Mouse (Mus musculus) left cerebral cortex, postnatal 10 days (tissue): ENCODE measurements around the gene Six2. TPM values are rescaled to one million over a fixed set of nuclear protein-coding genes. Genes with fewer than 3 reads are reported as not detected.
A peak's percentile ranks its signal among the peaks of the same experiment; 100 is the strongest.
"Not testable (repeated sequence)": the region's sequence is repeated elsewhere in the genome, so short reads cannot be mapped to it uniquely, and the experiment has no call there.

Experiments used
- DNase-seq, 2 experiments: peaks; one replicate each; pipeline ENCODE4 v3.0.0; 2021 to 2022; ENCODE audit warnings: low spot score in 2 of 2, mixed read lengths in 1 of 2; ENCODE audit errors: extremely low spot score in 1 of 2
- intact Hi-C: fragments of 180-260 bp; cut with DNase I; formaldehyde crosslinking; loops from one replicate; pipeline ENCODE4 v1.15.1; 2025
- total RNA-seq, 2 experiments: library from RNA; stranded (reverse); gene quantifications; 2 replicates each; pipeline ENCODE4 v1.2.3; 2021

Gene Six2
- total RNA-seq, 2 experiments from 2014 or later, result 0.51 to 0.81 TPM

DNA sequence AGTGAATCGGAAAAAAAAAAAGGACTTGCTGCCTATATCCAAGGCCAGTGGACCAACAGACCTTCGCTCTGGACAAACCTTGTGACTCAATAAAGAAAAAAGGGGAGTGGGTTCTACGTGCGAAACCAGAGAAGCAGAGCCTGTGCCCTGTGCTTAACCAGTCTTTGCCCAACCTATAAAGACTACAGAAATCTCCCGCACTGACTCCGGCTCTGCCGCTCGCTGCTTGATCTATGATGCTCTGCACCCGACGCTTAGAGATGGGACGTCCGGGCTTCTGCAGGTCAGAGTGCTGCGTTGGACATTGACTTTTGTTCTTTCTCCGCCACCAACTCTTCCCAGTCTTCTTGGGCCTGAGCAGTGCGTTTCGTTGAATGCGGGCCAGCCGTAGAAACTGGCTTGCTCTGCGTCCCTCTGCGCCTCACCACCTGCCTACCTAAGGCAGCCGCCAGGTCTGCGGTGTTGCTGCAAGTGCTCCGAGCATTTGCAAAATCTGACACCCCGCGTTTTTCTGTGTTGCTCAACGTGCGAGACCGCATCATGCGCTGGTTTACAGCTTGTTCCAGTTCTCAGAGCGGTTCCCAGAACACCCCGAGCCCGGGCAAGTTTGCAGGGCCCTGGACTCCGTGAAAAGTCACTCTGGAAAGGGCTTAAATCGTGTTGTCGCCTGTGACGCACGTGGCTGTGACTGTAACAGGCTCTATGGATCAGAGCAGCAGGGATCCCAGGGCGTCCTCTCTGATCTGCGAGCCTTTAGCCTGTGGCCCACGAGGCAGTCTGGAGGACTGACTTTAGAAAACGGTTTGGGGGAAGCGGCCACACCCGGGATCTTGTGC lies 3.8 kb upstream of the Six2 start:
- intact Hi-C loops, result loop anchor here (5.0 kb wide), 1 partner anchor 105 kb away; no protein-coding TSS in a partner anchor
- DNase-seq, result no peak

DNA sequence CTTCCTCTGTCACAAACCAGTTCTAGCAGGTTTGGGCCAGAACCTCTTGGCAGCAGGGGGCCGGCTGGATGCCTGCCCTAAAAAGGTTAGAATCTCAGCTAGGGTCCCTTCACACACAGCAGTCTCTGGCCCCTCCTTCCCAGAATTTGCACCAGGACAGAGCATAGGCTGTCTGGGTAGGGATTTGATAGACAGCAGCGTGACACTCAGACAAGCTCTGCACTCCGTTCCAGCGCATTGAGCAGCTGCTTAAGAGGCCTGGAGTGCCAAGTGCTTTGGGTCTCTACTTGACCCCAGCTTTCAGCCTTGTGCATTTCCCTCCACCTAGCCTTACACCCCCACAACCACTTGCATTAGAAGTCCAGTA lies 2.9 kb upstream of the Six2 start:
- DNase-seq, result no peak
- intact Hi-C loops, result loop anchor here (5.0 kb wide), 1 partner anchor 106 kb away; no protein-coding TSS in a partner anchor

DNA sequence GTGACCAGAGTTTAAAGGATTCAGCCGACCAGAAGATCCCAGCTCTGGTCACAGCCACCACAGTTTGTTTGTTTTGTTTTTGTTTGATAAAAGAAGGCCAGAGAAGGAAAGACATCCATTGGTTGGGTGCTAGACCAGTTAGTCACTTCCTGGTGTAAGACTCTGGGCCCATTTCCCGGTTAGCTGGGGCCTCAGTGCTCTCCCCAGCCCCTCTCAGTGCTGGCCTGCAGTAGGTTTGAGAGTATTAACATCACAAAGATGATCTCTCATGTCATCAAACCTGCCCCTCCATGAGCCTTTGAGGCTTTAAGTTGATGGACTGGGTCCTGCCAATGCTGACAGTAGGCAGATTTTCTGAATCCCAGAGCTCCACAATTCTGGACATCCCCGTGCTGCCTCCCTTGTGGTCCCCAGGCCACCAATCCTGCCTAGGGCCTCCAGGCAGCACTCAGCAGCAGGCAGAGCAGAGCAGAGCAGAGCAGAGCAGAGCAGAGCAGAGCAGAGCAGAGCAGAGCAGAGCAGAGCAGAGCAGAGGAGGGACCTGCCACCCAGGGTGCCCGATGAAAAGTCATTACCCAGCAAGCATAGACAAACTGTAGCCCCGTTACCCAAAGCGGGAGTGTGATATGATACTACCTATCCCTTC lies 2.4 kb upstream of the Six2 start:
- DNase-seq, result no peak
- intact Hi-C loops, result loop anchor here (5.0 kb wide), 1 partner anchor 107 kb away; no protein-coding TSS in a partner anchor

DNA sequence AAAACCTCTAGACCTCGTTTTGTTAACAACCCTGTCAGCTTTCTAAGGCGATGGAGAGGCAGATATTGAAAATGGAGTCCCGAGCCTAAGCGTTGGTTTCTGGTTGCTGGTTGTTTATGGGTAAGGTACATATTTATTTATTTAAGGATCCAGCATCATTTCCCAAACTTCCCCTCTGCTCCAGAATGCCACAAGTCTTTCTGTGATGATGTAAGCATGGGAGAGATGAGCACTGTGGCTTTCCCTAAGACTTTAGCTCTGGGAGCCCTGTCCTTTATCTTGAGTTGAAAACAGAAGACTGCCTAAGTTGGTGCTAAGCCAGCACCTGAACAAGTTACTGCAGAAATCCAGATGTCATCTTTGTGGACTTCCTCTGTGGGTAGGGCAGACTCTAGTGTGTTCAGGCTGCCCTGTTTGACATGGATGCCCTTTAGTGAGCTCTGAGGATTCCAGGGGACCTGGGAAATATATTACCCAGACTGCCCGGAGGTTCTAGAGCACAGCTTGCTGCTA lies 1.8 kb upstream of the Six2 start:
- intact Hi-C loops, result loop anchor here (5.0 kb wide), 3 partner anchors 68 to 203 kb away; no protein-coding TSS in a partner anchor
- no peak for DNase-seq

DNA sequence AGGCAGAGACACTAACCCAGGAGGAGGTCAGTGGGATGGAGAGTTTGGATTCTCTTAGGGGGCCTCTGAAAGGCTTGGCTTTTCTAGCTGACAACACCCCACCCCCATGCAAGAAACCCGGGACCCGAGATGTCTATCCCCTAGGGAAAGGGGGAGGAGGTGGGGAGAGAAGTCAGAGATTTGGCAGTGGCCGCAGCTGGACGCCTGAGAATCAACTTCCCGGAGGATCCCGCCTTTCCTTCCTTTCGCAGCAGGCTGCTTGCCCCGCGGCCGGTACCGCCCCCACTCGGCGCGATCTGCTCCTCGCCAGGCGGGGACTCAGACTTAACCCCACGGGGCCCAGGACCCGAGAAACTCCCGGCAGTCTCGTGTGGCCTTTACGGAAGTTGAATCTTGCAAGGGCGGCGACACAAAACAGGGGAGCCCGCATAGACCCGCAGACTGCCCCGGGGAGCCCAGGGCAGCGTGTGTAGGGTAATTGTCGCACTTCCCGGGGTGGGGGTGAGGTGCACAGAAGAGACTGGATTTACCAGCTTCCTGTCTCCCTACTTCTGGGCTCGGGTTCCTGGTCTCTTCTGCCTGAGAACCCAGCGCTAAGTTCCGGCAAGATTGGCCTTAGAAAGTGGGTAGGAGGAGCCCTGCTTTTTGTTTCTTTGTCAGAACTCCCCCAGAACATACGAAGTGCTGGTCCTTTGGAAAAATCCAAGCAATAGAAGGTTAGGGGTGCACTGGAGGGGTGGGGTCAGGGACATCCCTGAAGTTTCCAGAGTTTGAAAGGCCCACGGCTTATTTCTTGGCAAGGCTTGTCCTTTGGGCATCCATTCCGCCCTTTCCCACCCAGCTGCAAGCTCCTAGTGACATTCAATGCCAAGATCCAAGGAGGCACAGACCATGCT lies 1.1 kb upstream of the Six2 start:
- DNase-seq, result peak in 1 of 2 experiments; percentile 84
- intact Hi-C loops, result loop anchor here (5.0 kb wide), 2 partner anchors 67 to 202 kb away; no protein-coding TSS in a partner anchor

DNA sequence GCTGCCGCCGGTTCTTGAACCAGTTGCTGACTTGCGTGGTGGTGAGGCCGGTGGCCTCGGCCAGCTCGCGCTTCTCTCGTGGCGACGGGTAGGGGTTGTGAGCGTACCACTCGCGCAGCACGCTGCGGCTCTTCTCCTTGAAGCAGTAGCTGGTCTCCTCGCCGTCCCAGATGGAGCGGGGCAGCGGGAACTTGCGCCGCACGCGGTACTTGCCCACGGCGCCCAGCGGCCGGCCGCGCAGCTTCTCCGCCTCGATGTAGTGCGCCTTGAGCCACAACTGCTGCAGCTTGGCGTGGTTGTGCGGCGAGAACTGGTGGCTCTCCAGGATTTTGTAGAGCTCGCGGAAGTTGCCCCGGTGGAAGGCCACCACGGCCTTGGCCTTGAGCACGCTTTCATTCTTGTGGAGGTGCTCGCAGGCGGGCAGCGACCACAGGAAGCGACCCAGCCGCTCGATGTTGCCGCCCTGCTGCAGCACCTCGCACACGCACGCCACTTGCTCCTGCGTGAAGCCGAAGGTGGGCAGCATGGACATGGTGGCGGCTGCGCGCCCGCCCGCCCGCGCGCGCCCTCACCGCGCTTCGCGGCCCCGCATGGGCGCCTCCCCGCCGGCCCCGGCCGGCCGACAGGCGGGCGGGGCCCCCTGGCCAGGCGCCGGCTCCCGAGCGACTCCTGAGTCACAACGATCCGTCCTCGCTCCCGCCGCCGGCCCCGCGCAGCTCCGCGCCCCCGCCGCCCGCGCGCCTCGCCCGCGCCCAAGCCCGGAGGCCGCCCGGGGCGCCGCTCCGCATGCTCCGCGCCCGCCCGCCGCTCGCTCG lies 446 bp downstream of the Six2 start:
- peak in 1 of 2 experiments; percentile 24 for DNase-seq
- intact Hi-C loops, result loop anchor here (5.0 kb wide), 2 partner anchors 65 to 200 kb away; no protein-coding TSS in a partner anchor

DNA sequence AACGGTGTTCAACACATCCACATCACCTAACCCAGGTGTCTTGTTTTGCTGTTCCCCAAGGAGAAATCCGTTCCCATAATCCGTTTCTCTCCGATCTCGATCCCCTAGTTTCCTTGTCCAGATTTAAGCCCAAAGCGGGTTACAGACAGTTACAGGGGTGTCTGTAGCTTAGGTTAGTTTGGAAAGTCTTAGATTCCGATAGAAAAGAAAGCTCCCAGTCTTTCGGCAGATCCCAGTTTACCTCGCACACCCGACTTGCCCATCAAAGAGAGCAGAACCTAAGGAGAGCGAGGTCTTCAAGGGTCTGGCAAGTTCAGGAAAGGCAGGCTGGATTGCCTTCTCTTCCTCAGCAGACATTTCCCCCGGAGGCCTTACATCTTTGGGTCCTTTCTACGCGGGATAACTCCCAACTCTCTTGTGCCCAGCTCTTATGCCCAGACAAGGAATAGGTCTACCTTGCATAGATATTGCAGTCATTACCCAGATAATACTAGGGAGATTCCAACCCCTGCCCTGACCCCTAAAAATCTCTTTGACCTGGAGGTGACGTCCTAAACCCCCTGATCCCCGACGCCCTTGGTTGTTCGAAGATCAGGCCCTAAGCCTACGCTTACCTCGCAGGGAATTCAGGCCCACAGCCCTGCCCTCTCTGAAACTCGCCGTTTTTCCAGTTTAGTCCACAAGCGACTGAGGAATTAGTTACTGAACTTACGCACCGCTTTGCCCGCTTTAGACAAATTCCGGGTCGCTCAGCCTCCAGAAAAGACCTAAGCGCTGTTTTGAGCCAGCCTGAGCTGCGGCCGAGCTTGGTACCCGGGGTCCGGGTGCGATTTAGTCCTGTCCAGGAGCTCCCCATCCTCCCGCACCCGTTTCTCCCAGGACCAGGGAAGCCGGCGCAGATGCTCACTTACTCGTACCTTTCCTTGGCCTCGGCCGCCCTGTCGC lies 1.3 kb downstream of the Six2 start:
- no peak for DNase-seq
- intact Hi-C loops, result loop anchor here (5.0 kb wide), 2 partner anchors 64 to 199 kb away; no protein-coding TSS in a partner anchor

DNA sequence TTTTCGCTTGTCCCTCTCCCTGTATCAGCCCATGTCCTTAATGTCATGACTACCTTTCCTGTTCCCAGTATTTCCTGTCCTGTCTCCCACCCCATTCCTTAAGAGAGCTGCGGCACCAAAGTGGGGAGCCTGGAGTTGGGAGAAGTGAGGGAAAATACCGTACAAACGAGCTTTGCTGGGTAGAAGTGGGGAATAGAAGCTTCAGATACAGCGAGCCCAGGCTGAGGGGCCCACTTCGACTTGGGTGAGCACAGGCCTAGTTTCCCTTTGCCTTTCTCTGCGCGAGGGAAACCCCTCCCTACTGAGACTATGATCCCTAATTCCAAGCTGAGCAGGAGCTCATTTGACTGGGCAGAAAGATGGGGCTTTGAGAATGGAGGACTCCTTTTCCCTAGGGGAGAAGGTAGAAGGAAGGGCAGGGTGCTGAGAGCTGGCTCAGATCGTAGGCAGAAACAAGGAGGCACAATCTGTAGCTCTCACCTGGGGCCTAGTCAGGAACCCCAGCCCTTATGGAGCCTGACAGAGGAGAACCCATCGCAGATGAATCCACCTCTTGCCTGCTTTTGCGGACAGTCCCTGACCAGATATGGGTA lies 2.3 kb downstream of the Six2 start:
- intact Hi-C loops, result loop anchor here (5.0 kb wide), 2 partner anchors 63 to 198 kb away; no protein-coding TSS in a partner anchor

DNA sequence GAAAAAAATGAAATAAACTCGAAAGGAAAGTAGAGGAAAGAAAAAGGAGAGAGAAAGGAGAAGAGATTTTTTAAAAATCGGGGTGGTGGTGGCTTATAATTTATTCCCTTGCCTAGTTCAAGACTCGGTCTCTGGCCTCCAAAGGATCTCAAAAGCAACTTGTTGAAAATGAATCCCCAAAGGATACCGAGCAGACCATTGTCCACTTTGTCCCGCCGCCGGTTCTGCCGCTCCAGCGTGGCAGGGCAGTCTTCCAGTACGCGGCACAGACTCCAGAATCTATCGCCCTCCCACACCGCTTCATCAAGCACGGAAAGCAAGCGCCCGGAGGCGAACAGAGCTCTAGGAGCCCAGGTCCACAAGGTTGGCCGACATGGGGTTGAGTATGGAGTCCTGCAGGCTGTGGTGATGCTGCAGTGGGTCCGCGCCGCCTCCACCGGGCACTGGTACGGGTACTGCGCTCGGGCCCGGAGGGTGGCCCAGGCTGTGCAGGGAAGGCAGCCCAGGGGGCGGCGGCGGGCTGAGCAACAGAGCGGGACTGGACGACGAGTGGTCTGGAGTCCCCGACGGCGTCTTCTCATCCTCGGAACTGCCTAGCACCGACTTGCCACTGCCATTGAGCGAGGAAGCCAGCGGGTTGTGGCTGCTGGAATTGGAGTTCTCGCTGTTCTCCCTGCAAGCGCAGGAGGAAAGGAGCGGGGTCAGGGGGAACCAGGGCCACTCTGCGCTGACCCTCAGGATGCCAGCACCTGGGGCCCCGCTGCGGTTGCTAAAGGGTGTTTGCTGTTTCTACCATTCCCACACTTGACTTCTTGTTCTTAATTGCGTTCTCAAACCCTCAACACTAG lies 3.0 kb downstream of the Six2 start:
- peak in 1 of 2 experiments; percentile 27 for DNase-seq
- intact Hi-C loops, result loop anchor here (5.0 kb wide), 2 partner anchors 63 to 198 kb away; no protein-coding TSS in a partner anchor

More for the DNA sequence above, 2.3 kb downstream of the Six2 start:
- DNase-seq, result no peak

DNA sequence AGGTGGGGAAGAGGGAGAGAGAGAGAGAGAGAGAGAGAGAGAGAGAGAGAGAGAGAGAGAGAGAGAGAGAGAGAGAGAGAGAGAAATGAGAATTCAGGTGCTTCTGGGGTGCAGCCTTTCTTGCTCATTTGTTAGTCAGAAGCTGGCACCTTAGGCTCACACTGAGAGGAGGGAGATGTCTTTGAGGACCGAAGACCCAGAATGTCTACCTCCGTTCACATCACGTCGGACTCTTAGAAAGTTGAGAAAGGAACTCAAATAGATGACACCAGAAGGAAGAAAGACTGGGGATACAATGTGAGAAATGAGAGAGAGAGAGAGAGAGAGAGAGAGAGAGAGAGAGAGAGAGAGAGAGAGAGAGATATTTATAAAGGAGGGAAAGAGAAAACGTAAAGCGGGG lies 3.6 kb downstream of the Six2 start:
- DNase-seq, intact Hi-C loops: not testable (repeated sequence)

DNA sequence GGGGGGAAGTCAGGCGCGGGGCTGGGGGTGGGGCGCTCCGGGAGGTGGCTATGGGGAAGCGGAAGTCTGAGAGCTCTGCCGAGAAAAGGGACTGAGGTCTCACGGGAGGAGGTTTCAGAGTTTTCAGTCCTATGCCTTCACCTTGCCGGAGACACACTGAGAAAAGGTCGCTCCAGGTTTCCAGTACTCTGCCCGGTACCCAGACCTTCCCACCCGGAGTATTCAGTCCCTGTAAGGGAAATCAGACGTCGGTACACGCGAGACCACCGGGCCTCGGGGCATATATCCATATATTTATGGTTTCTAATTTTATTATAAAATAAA lies 4.1 kb downstream of the Six2 start:
- intact Hi-C loops, result no loop called here
- DNase-seq, result no peak

DNA sequence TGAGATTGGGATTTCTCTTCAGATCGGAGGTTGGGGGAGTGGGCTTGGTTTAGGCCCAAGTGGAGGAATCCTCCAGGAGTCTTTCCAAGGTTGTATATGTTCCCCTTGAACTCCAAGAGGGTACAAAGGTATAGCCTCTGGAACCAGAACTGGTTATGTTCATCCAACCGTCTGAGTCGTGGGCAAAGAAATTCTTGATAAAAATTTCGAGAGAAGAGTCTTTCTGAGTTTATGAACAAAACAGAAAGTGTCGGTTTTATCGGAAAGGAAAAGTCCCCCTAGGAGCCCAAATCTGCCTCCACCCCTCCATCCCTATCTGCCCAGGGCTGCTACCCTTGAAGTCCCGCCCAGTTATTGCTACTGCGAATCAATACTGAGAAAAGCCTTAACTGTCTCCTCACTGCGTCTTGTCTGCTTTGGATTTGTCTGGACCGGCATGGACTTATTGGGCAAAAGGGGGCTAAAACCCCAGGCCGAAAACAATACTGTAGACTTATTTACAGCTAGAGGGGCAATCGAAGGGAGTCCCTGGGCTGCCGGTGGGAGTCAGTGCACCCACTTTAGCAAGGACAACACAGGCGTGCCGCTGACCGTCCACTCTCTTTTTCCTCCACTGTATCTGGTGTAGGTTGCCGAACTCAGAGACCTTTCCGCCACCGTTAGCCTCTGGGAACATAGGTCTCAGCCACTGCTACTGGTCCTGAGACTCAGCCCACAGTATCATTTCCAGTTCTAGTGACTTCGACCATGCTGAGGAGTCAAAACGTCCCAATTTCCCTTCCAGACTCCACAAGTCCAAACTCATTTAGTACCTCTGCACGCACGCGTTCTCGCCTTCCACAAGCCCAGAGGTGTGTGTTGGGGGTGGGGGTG lies 4.7 kb downstream of the Six2 start:
- intact Hi-C loops, result no loop called here
- no peak for DNase-seq

DNA sequence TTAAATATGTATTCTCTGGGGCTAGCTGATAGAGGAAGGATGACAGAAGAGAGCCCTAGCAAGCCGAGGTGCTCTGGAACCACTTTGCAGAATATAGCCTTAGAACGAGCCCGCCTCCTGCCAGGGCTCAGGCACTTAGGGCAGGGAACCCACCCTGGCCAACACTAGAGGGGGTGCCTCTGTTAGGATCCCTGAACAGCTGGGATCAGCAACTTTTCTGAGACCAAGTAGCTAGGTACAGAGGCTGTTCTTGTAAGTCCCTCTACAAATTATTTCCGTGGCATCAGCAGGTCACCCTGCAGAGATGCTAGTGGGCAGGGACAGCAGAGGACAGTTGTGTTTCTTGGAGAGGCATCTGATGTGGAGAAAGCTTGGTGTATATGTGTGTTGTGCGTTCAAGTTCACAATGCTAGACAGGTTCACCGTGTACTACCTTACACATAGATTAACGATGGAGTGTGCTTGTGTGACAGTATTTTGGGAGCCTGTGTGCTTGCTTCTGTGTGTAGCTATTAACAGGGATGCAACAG lies 5.8 kb downstream of the Six2 start:
- no peak for DNase-seq
- intact Hi-C loops, result no loop called here

DNA sequence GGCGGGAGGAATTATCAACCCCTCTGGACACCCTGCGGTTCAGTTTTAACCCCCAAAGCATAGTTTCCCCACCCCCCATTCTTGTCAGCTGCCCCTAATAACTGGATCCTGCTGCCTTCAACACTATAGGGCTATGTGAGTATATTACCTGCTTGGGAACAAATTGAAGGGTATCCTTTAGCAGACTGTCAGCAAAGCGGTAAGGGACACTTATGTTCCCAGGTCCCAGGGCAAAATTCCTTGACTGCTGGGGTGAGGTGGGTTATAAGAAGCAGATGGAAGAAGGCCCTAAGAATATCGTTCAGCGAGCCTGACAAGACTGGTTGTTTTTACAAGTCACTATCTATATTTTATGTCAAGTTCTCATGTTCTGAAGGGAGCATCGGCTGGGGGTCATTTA lies 6.3 kb downstream of the Six2 start:
- intact Hi-C loops, result no loop called here
- no peak for DNase-seq
